ENCODE assay signal across 8 mouse cellular contexts in genomic region chr6:106770046-106770445, GRCm38 (mm10). TPM values are rescaled to one million over a fixed set of nuclear protein-coding genes. Genes with fewer than 3 reads are reported as not detected.
DNase-seq lines count a peak whose midpoint lies in the region; ATAC-seq and TF ChIP-seq lines count a peak whose summit lies in the region.

No protein-coding gene starts in this region.

- H3K9ac ChIP-seq in hindbrain, embryonic 13.5 days, result peak overlapping the region; percentile 75
- peak overlapping the region; percentile 77 for H3K9ac ChIP-seq in midbrain, embryonic 13.5 days (replicated peaks)

- H3K4me3 ChIP-seq in kidney, adult 2 months (ENCODE audit: insufficient read depth, low read depth, low read length), result peak overlapping the region; percentile 78
- H3K4me3 ChIP-seq in bone marrow macrophage, adult 2 months (ENCODE audit: insufficient read depth, low read length), result peak overlapping the region; percentile 94
- H3K4me3 ChIP-seq in hindbrain, embryonic 13.5 days, result peak overlapping the region; percentile 75
- H3K4me3 ChIP-seq in midbrain, embryonic 13.5 days (replicated peaks), result peak overlapping the region; percentile 80

- peaks cover 2% of the 10 kb centered on the region; the same call in 1 of the 2 replicates for H3K36me3 ChIP-seq in kidney, adult 2 months (ENCODE audit: control insufficient read depth, insufficient read depth, low read length)
- H3K36me3 ChIP-seq in hindbrain, embryonic 13.5 days, result peaks cover 25% of the 10 kb centered on the region
- peaks cover 24% of the 10 kb centered on the region for H3K36me3 ChIP-seq in midbrain, embryonic 13.5 days

- H3K9me3 ChIP-seq in hindbrain, embryonic 13.5 days, result no peaks in the 10 kb centered on the region
- no peaks in the 10 kb centered on the region for H3K9me3 ChIP-seq in midbrain, embryonic 13.5 days

- no peak for DNase-seq in kidney, adult 2 months
- no peak for DNase-seq in kidney, postnatal 4 days
- DNase-seq in right cerebral cortex, postnatal 10 days (ENCODE audit: low spot score in 2 of 2), result no peak
- DNase-seq in cerebellum, adult 18-20 months, result no peak
- DNase-seq in thymus, postnatal 36 days, result no peak

- no peak for TF ChIP-seq CTCF in kidney, adult 2 months (conservative IDR thresholded peaks at IDR 0.05; ENCODE audit: insufficient read depth, insufficient read length, low read depth, low read length)
- TF ChIP-seq CTCF in bone marrow macrophage, adult 2 months (IDR thresholded peaks at IDR 0.05; ENCODE audit: low read depth, low read length), result no peak

- ATAC-seq in hindbrain, embryonic 13.5 days (ENCODE audit: low FRiP score), result no peak
- ATAC-seq in midbrain, embryonic 13.5 days, result no peak

- TF ChIP-seq POLR2A in kidney, adult 2 months (IDR thresholded peaks at IDR 0.05; ENCODE audit: low read depth, low read length), result no peak
- TF ChIP-seq POLR2A in bone marrow macrophage, adult 2 months (IDR thresholded peaks at IDR 0.05; ENCODE audit: borderline replicate concordance, low read depth, low read length), result no peak

- WGBS in kidney, adult 2 months, result 16% methylated on average over 4 of the region's 4 CpGs
- 57% methylated on average over 4 of the region's 4 CpGs for WGBS in hindbrain, embryonic 13.5 days
- 60% methylated on average over 4 of the region's 4 CpGs for WGBS in midbrain, embryonic 13.5 days

- peaks cover 4% of the 10 kb centered on the region; the same call in 1 of the 2 replicates for H3K4me1 ChIP-seq in kidney, adult 2 months (ENCODE audit: control insufficient read depth, insufficient read depth, low read length)
- H3K4me1 ChIP-seq in bone marrow macrophage, adult 2 months (ENCODE audit: control insufficient read depth, insufficient read depth, low read length), result peaks cover 2% of the 10 kb centered on the region; the same call in 1 of the 2 replicates
- peaks cover 12% of the 10 kb centered on the region for H3K4me1 ChIP-seq in hindbrain, embryonic 13.5 days (replicated peaks)
- peaks cover 12% of the 10 kb centered on the region for H3K4me1 ChIP-seq in midbrain, embryonic 13.5 days (replicated peaks)

- no peak overlapping the region for H3K27ac ChIP-seq in kidney, adult 2 months (ENCODE audit: insufficient read depth, low read depth, low read length)
- H3K27ac ChIP-seq in bone marrow macrophage, adult 2 months (ENCODE audit: insufficient read depth, low read depth, low read length), result no peak overlapping the region
- H3K27ac ChIP-seq in hindbrain, embryonic 13.5 days, result no peak overlapping the region
- no peak overlapping the region for H3K27ac ChIP-seq in midbrain, embryonic 13.5 days

- H3K4me2 ChIP-seq in hindbrain, embryonic 13.5 days, result peak overlapping the region; percentile 97
- H3K4me2 ChIP-seq in midbrain, embryonic 13.5 days (replicated peaks), result peak overlapping the region; percentile 96

- no peaks in the 10 kb centered on the region for H3K27me3 ChIP-seq in kidney, adult 2 months (replicated peaks; ENCODE audit: control insufficient read depth, insufficient read depth, low read length)
- 0 out of 2 replicates have a peak, but pooled peaks cover 3% of the 10 kb centered on the region for H3K27me3 ChIP-seq in hindbrain, embryonic 13.5 days
- H3K27me3 ChIP-seq in midbrain, embryonic 13.5 days, result peaks cover 4% of the 10 kb centered on the region; the same call in 1 of the 2 replicates

RNA-seq across cellular contexts. Expression of gene Trnt1, which starts 1.1 kb away (rescaled TPM):
- 6.9 and 9.4 TPM in 2 replicates for polyA plus RNA-seq in kidney, adult 2 months (2012; rRNA removed)
- polyA plus RNA-seq in bone marrow macrophage, adult 2 months (2012; ENCODE audit: insufficient read depth, insufficient read length, missing spikeins), result 22.1 and 24.9 TPM in 2 replicates
- polyA plus RNA-seq in hindbrain, embryonic 13.5 days (2015; fragmentation: Nextera tagmentation; extraction: Ambion mirVana), result 63.3 and 65.8 TPM in 2 replicates
- 67.1 and 68.5 TPM in 2 replicates for polyA plus RNA-seq in midbrain, embryonic 13.5 days (2015; fragmentation: Nextera tagmentation; extraction: Ambion mirVana)

RNA-seq across cellular contexts. Expression of gene Il5ra, which starts 21.2 kb away (rescaled TPM):
- 0.37 and 0.94 TPM in 2 replicates for polyA plus RNA-seq in kidney, adult 2 months (2012; rRNA removed)
- polyA plus RNA-seq in bone marrow macrophage, adult 2 months (2012; ENCODE audit: insufficient read depth, insufficient read length, missing spikeins), result not detected in 2 replicates
- polyA plus RNA-seq in hindbrain, embryonic 13.5 days (2015; fragmentation: Nextera tagmentation; extraction: Ambion mirVana), result not detected in 2 replicates
- 0.12 TPM in 1 of 2 replicates, not detected in the other for polyA plus RNA-seq in midbrain, embryonic 13.5 days (2015; fragmentation: Nextera tagmentation; extraction: Ambion mirVana)

RNA-seq across cellular contexts. Expression of gene Crbn, which starts 29.8 kb away (rescaled TPM):
- polyA plus RNA-seq in kidney, adult 2 months (2012; rRNA removed), result 14.0 and 17.7 TPM in 2 replicates
- polyA plus RNA-seq in bone marrow macrophage, adult 2 months (2012; ENCODE audit: insufficient read depth, insufficient read length, missing spikeins), result 36.6 and 43.2 TPM in 2 replicates
- 62.2 and 64.9 TPM in 2 replicates for polyA plus RNA-seq in hindbrain, embryonic 13.5 days (2015; fragmentation: Nextera tagmentation; extraction: Ambion mirVana)
- polyA plus RNA-seq in midbrain, embryonic 13.5 days (2015; fragmentation: Nextera tagmentation; extraction: Ambion mirVana), result 59.4 and 64.7 TPM in 2 replicates
